Mouse (Mus musculus): Measurements from ENCODE around the gene Sost. TPM values are rescaled to one million over a fixed set of nuclear protein-coding genes. Genes with fewer than 3 reads are reported as not detected.
A peak's percentile ranks its signal among the peaks of the same experiment; 100 is the strongest.

Sost gene
- polyA plus RNA-seq, 1 experiment from 2014 or later = not detected

DNA sequence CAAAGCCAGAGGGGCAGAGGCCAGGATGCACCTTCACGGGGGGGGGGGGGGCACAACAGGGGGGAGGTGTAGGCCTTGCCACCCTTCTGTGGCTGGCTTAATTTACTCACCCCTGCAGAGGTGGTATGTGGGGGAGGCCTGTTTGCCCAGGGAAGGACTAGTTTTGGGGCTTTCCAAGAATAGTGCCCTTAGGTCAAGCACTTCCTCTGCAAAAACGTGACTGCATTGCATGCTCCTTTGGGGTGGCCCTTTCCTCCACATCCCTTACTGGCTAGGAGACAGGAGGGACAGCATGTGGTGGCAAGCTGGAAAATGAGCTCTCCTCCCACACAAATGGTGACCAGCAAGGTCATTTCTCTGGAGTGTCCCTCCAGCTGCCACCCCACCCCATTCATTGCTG, 1.3 kb downstream of the Sost start:
- no peaks in the 10 kb centered on the region for H3K9me3 ChIP-seq (ENCODE audit: control insufficient read depth, low read length)
- DNase-seq (ENCODE audit: low spot score, missing footprints) = no peak
- H3K27me3 ChIP-seq (ENCODE audit: control insufficient read depth, insufficient read depth, low read length) = peaks cover 56% of the 10 kb centered on the region
- H3K4me1 ChIP-seq (ENCODE audit: control insufficient read depth, insufficient read depth, low read length) = peaks cover 21% of the 10 kb centered on the region
- no peaks in the 10 kb centered on the region for H3K36me3 ChIP-seq (ENCODE audit: control insufficient read depth, insufficient read depth, low read length)
- ATAC-seq (ENCODE audit: low FRiP score) = no peak
- no peak overlapping the region for H3K9ac ChIP-seq (ENCODE audit: low read length)
- H3K27ac ChIP-seq (ENCODE audit: low read depth, low read length) = no peak overlapping the region
- 22% methylated on average over 2 of the region's 2 CpGs for WGBS
- no peak overlapping the region for H3K4me3 ChIP-seq (ENCODE audit: low read depth, low read length)
- no peak overlapping the region for H3K4me2 ChIP-seq

DNA sequence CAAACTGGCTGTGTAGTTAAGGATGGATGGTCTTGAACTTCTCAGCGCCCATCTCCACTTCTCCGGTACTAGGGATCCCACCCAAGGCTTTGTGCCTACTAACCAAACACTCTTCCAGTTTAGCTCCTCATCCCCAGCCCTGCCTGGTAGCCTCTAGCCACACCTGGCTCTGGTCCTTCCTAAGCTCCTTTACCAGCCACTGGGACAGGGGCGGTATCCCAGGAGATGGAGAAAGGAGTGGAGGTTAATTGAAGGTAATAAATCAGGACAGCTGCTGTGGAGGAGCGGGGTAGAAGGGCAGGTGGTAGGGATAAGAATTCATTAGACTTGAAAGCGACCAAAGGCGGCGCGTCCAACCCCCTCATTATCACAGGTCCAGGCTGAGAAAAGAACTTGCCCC, 2.2 kb downstream of the Sost start:
- Histone ChIP-seq H3K27ac (ENCODE audit: low read depth, low read length) (no peak overlapping the region), H3K4me2 (no peak overlapping the region; the same call in 1 of the 2 replicates), H3K9ac (ENCODE audit: low read length) (no peak overlapping the region), H3K27me3 (ENCODE audit: control insufficient read depth, insufficient read depth, low read length) (peaks cover 56% of the 10 kb centered on the region), H3K4me1 (ENCODE audit: control insufficient read depth, insufficient read depth, low read length) (peaks cover 21% of the 10 kb centered on the region), H3K9me3 (ENCODE audit: control insufficient read depth, low read length) (no peaks in the 10 kb centered on the region), H3K4me3 (ENCODE audit: low read depth, low read length) (no peak overlapping the region), H3K36me3 (ENCODE audit: control insufficient read depth, insufficient read depth, low read length) (no peaks in the 10 kb centered on the region)
- peak; percentile 89 for DNase-seq (ENCODE audit: low spot score, missing footprints)
- WGBS = 4% methylated on average over 8 of the region's 8 CpGs
- no peak for ATAC-seq (ENCODE audit: low FRiP score)

DNA sequence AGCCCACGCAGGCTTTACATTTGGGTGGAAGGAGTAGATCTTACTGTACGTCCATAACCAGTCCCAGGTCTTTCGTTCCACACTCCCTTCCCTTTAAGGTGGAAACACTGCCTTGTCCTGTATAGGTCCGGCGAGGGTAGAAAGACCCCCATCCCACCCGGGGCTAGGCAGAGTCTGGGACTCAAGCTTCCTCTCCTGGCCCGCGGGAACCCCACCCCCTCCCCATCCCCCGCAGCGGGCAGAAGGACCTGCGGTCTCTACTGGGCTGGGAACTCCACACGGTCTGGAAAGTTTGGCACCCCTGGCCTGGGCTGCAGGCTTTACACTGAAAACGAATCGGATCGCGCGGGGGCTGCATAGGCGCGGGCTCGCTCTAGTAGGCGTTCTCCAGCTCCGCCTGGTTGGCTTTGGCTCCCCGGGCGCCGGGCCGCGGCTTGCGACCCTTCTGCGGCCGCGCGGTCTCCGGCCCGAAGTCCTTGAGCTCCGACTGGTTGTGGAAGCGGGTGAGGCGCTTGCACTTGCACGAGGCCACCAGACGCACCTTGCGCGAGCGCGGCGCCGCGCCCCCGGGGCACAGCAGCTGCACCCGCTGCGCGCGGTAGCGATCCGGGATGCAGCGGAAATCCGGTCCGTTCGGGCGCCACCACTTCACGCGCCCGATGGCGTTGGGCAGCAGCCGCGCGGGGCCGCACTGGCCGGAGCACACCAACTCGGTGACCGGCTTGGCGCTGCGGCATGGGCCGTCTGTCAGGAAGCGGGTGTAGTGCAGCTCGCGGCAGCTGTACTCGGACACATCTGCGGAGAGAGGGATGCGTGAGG, 3.1 kb downstream of the Sost start:
- H3K4me3 ChIP-seq (ENCODE audit: low read depth, low read length) = peak overlapping the region; percentile 47
- peak overlapping the region; percentile 83 for H3K4me2 ChIP-seq
- DNase-seq (ENCODE audit: low spot score, missing footprints) = peak; percentile 97
- H3K27ac ChIP-seq (ENCODE audit: low read depth, low read length) = no peak overlapping the region
- peaks cover 20% of the 10 kb centered on the region for H3K4me1 ChIP-seq (ENCODE audit: control insufficient read depth, insufficient read depth, low read length)
- WGBS = under 1% methylated on average over 78 of the region's 78 CpGs
- ATAC-seq (ENCODE audit: low FRiP score) = peak; percentile 58; the same call in 1 of the 2 replicates
- peak overlapping the region; percentile 66 for H3K9ac ChIP-seq (ENCODE audit: low read length)
- H3K9me3 ChIP-seq (ENCODE audit: control insufficient read depth, low read length) = no peaks in the 10 kb centered on the region
- H3K27me3 ChIP-seq (ENCODE audit: control insufficient read depth, insufficient read depth, low read length) = peaks cover 56% of the 10 kb centered on the region
- no peaks in the 10 kb centered on the region for H3K36me3 ChIP-seq (ENCODE audit: control insufficient read depth, insufficient read depth, low read length)

DNA sequence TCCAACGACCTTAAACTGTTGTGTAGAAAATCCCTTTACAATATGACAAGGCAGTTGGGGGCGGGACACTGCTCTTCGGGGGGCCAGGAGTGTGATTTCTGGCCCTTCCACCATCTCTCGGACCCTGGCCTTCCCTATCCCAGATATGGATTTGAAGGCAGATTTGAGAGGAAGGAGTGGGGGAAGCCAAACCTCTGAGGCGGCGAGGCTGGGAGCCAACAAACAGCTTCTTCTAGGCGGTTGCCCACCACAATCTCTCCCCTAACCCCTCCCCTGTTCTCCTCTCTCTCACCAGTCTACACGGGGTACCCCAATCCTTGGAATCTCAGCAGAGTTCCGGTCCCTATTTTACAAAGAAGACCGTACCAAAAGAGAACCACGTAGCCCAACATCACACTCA, 3.8 kb downstream of the Sost start:
- H3K27me3 ChIP-seq (ENCODE audit: control insufficient read depth, insufficient read depth, low read length) = peaks cover 56% of the 10 kb centered on the region
- WGBS = 4% methylated on average over 11 of the region's 11 CpGs
- peaks cover 16% of the 10 kb centered on the region for H3K4me1 ChIP-seq (ENCODE audit: control insufficient read depth, insufficient read depth, low read length)
- H3K36me3 ChIP-seq (ENCODE audit: control insufficient read depth, insufficient read depth, low read length) = no peaks in the 10 kb centered on the region
- H3K27ac ChIP-seq (ENCODE audit: low read depth, low read length) = no peak overlapping the region
- DNase-seq (ENCODE audit: low spot score, missing footprints) (no peak), ATAC-seq (ENCODE audit: low FRiP score) (no peak)
- peak overlapping the region; percentile 47 for H3K4me3 ChIP-seq (ENCODE audit: low read depth, low read length)
- H3K9ac ChIP-seq (ENCODE audit: low read length) = no peak overlapping the region; the same call in 1 of the 2 replicates
- H3K9me3 ChIP-seq (ENCODE audit: control insufficient read depth, low read length) = no peaks in the 10 kb centered on the region
- peak overlapping the region; percentile 83 for H3K4me2 ChIP-seq

GRCm38 (mm10) chr11:101957476-101957875, 9.3 kb downstream of the Sost start:
- Histone ChIP-seq H3K9ac (ENCODE audit: low read length) (no peak overlapping the region), H3K9me3 (ENCODE audit: control insufficient read depth, low read length) (no peaks in the 10 kb centered on the region), H3K27ac (ENCODE audit: low read depth, low read length) (no peak overlapping the region), H3K27me3 (ENCODE audit: control insufficient read depth, insufficient read depth, low read length) (peaks cover 12% of the 10 kb centered on the region), H3K4me3 (ENCODE audit: low read depth, low read length) (no peak overlapping the region), H3K4me1 (ENCODE audit: control insufficient read depth, insufficient read depth, low read length) (peaks cover 8% of the 10 kb centered on the region), H3K4me2 (no peak overlapping the region), H3K36me3 (ENCODE audit: control insufficient read depth, insufficient read depth, low read length) (no peaks in the 10 kb centered on the region)
- DNase-seq (ENCODE audit: low spot score, missing footprints) (no peak), ATAC-seq (ENCODE audit: low FRiP score) (no peak)
- WGBS = 78% methylated on average over 5 of the region's 5 CpGs

DNA sequence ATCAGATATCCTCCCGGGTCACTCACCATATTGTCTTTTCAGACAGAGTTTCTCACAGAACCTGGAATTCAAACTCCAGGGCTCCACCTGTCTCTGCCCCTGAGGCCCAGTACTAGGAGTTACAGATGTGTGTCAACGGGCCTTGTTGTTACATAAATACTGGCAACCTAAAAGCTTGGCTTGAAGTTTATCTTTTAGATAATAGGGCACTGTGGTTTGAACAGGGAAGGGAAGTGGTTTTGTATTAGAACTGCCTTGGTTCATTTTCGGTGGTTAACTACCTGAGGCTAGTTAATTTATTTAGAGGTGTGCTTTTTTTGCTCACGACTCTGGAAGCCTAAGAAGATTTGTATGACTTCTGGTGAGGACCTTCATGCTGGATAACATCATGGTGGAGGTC, 13.4 kb downstream of the Sost start:
- no peak for ATAC-seq (ENCODE audit: low FRiP score)
- Histone ChIP-seq H3K27me3 (ENCODE audit: control insufficient read depth, insufficient read depth, low read length) (no peaks in the 10 kb centered on the region), H3K4me2 (no peak overlapping the region), H3K36me3 (ENCODE audit: control insufficient read depth, insufficient read depth, low read length) (no peaks in the 10 kb centered on the region), H3K9ac (ENCODE audit: low read length) (no peak overlapping the region), H3K4me3 (ENCODE audit: low read depth, low read length) (no peak overlapping the region), H3K27ac (ENCODE audit: low read depth, low read length) (no peak overlapping the region), H3K9me3 (ENCODE audit: control insufficient read depth, low read length) (no peaks in the 10 kb centered on the region), H3K4me1 (ENCODE audit: control insufficient read depth, insufficient read depth, low read length) (peaks cover 8% of the 10 kb centered on the region)
- WGBS = 81% methylated on average over 4 of the region's 4 CpGs
- no peak for DNase-seq (ENCODE audit: low spot score, missing footprints)

- no peaks in the 10 kb centered on the region for H3K36me3 ChIP-seq (ENCODE audit: control insufficient read depth, insufficient read depth, low read length)
- no peak overlapping the region for H3K9ac ChIP-seq (ENCODE audit: low read length)
- no peak overlapping the region for H3K4me3 ChIP-seq (ENCODE audit: low read depth, low read length)
- H3K27ac ChIP-seq (ENCODE audit: low read depth, low read length) = no peak overlapping the region
- WGBS = 22% methylated on average over 24 of the region's 24 CpGs
- peak overlapping the region; percentile 25; the same call in 1 of the 2 replicates for H3K4me2 ChIP-seq
- no peak for DNase-seq (ENCODE audit: low spot score, missing footprints)
- ATAC-seq (ENCODE audit: low FRiP score) = no peak
- no peaks in the 10 kb centered on the region for H3K9me3 ChIP-seq (ENCODE audit: control insufficient read depth, low read length)
- peaks cover 8% of the 10 kb centered on the region for H3K4me1 ChIP-seq (ENCODE audit: control insufficient read depth, insufficient read depth, low read length)
- no peaks in the 10 kb centered on the region for H3K27me3 ChIP-seq (ENCODE audit: control insufficient read depth, insufficient read depth, low read length)
Measured at GRCm38 (mm10) chr11:101952541-101953341, 14.1 kb downstream of the Sost start.

GRCm38 (mm10) chr11:101950021-101950420, 16.8 kb downstream of the Sost start:
- Histone ChIP-seq H3K27me3 (ENCODE audit: control insufficient read depth, insufficient read depth, low read length) (no peaks in the 10 kb centered on the region), H3K36me3 (ENCODE audit: control insufficient read depth, insufficient read depth, low read length) (no peaks in the 10 kb centered on the region), H3K4me3 (ENCODE audit: low read depth, low read length) (no peak overlapping the region), H3K4me1 (ENCODE audit: control insufficient read depth, insufficient read depth, low read length) (peaks cover 11% of the 10 kb centered on the region), H3K27ac (ENCODE audit: low read depth, low read length) (no peak overlapping the region), H3K9me3 (ENCODE audit: control insufficient read depth, low read length) (no peaks in the 10 kb centered on the region), H3K4me2 (no peak overlapping the region), H3K9ac (ENCODE audit: low read length) (no peak overlapping the region)
- ATAC-seq (ENCODE audit: low FRiP score) = no peak
- 91% methylated on average over 5 of the region's 5 CpGs for WGBS
- DNase-seq (ENCODE audit: low spot score, missing footprints) = no peak

GRCm38 (mm10) chr11:101946525-101946924, 20.3 kb downstream of the Sost start:
- Histone ChIP-seq H3K4me3 (ENCODE audit: low read depth, low read length) (no peak overlapping the region), H3K9me3 (ENCODE audit: control insufficient read depth, low read length) (no peaks in the 10 kb centered on the region), H3K4me1 (ENCODE audit: control insufficient read depth, insufficient read depth, low read length) (peaks cover 2% of the 10 kb centered on the region; the same call in 1 of the 2 replicates), H3K36me3 (ENCODE audit: control insufficient read depth, insufficient read depth, low read length) (no peaks in the 10 kb centered on the region), H3K9ac (ENCODE audit: low read length) (no peak overlapping the region), H3K4me2 (no peak overlapping the region), H3K27me3 (ENCODE audit: control insufficient read depth, insufficient read depth, low read length) (no peaks in the 10 kb centered on the region), H3K27ac (ENCODE audit: low read depth, low read length) (no peak overlapping the region)
- DNase-seq (ENCODE audit: low spot score, missing footprints) (no peak), ATAC-seq (ENCODE audit: low FRiP score) (no peak)
- WGBS = 19% methylated on average over 5 of the region's 5 CpGs
